Mouse (Mus musculus): Measurements from ENCODE around the gene Ccdc3.

- TF ChIP-seq POLR2A (IDR thresholded peaks at IDR 0.05; ENCODE audit: low read depth, low read length), result no peak
- TF ChIP-seq CTCF (IDR thresholded peaks at IDR 0.05; ENCODE audit: extremely low read depth, insufficient read depth, insufficient read length, insufficient replicate concordance), result no peak
Observed at GRCm38 (mm10) chr2:5193071-5193470, 55.5 kb downstream of the Ccdc3 start.
